Mouse (Mus musculus) heart, adult 9 months (tissue): Measurements from ENCODE around the gene Pwwp2b.
A peak's percentile ranks its signal among the peaks of the same experiment; 100 is the strongest.

ENCODE experiments used
- DNase-seq, 2 experiments: peaks; one replicate each; pipeline ENCODE4 v3.0.0; 2022; ENCODE audit warnings: low spot score in 2 of 2

The Pwwp2b gene

GRCm38 (mm10) chr7:139296552-139297100 lies 48.3 kb downstream of the Pwwp2b start:
- DNase-seq, result no peak

GRCm38 (mm10) chr7:139298446-139298845 lies 50.2 kb downstream of the Pwwp2b start:
- DNase-seq, result no peak

GRCm38 (mm10) chr7:139299424-139299823 lies 51.1 kb downstream of the Pwwp2b start:
- DNase-seq, result peak; percentile 57 to 71

GRCm38 (mm10) chr7:139300423-139300822 lies 52.1 kb downstream of the Pwwp2b start:
- DNase-seq, result no peak

- DNase-seq, result no peak
Measured at GRCm38 (mm10) chr7:139301505-139301904, 53.2 kb downstream of the Pwwp2b start.

- no peak for DNase-seq
Measured at GRCm38 (mm10) chr7:139302314-139302713, 54.0 kb downstream of the Pwwp2b start.

GRCm38 (mm10) chr7:139303280-139304011 lies 55.2 kb downstream of the Pwwp2b start:
- DNase-seq, result peak; percentile 74 to 88

GRCm38 (mm10) chr7:139304322-139304721 lies 56.0 kb downstream of the Pwwp2b start:
- DNase-seq, result no peak

- DNase-seq, result no peak
Measured at GRCm38 (mm10) chr7:139307056-139307455, 58.8 kb downstream of the Pwwp2b start.

GRCm38 (mm10) chr7:139308140-139308895 lies 60.0 kb downstream of the Pwwp2b start:
- peak; percentile 85 to 86 for DNase-seq

GRCm38 (mm10) chr7:139309106-139309505 lies 60.8 kb downstream of the Pwwp2b start:
- peak; percentile 91 for DNase-seq

GRCm38 (mm10) chr7:139310487-139310951 lies 62.2 kb downstream of the Pwwp2b start:
- peak; percentile 43 to 80 for DNase-seq

GRCm38 (mm10) chr7:139312686-139313085 lies 64.4 kb downstream of the Pwwp2b start:
- peak in 1 of 2 experiments; percentile 44 for DNase-seq

- no peak for DNase-seq
Measured at GRCm38 (mm10) chr7:139313413-139313812, 65.1 kb downstream of the Pwwp2b start.

GRCm38 (mm10) chr7:139314716-139315115 lies 66.4 kb downstream of the Pwwp2b start:
- DNase-seq, result no peak

- peak; percentile 43 to 57 for DNase-seq
Measured at GRCm38 (mm10) chr7:139319006-139319411, 70.7 kb downstream of the Pwwp2b start.
